Mouse (Mus musculus): ENCODE measurements at regions not wholly inside any gene's neighbourhood (a gene's known extent, or its start where the extent isn't known, plus 50 kb on each side); places are given as distances from the start of the nearest gene placed in this dataset.
"Not testable (repeated sequence)": the region's sequence is repeated elsewhere in the genome, so short reads cannot be mapped to it uniquely, and the experiment has no call there.

DNA sequence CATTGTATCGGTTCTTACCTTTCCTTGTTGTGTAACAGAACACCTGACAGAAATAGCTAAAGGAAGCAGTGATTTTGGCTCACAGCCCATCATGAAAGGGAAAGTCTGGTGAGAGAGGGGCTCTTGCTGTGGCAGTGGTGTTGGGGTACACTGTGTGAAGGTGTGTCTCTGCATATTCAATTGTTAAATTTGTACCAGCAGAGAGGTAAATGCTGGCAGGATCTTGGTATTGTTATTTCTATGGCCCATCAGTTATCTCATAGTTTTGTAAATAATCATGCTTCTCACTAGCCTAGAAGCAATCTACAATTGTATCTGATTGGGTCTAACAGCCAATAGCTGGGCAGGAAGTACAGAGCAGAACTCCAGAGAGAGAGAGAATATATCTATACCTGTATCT lies 95.7 kb downstream of the Mfap3l start:
- DNase-seq = no peak

DNA sequence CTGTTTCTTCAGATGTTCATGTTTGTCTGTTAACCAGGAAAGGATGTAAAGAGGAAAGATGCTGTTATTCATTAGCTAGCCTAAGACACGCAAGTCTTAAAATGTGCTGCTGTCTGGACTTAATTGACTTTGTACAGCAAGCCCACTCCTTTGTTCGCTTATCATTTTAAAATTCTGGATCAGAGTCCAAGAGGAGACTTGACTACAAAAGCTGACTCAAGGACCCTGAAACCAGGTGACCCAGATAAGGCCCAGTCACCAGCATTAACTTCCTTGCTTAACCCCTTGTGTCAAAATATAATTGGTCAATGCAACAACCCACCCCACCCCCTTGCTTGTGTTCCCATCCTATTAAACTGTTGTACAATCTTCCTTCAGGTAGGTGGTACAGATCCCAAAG lies 99.9 kb downstream of the Mfap3l start:
- no peak for DNase-seq

DNA sequence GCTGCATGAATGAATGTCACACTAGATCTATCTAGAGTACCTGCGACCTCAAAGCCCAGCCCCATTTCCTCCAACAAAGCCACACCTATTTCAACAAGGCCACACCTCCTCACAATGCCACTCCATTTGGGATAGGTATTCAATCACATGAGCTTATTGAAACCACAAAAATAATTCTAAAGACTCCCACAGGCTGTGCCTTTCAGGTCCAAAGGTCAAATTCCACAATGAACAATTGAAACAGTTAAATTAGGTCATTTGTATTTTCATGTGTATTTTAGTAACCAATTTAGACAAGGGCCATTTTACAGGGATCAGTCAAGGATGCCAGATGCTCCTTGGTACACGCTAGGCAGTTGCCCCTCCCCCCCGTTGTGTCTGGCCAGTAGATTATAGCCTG lies 103.3 kb downstream of the Mfap3l start:
- DNase-seq = no peak

DNA sequence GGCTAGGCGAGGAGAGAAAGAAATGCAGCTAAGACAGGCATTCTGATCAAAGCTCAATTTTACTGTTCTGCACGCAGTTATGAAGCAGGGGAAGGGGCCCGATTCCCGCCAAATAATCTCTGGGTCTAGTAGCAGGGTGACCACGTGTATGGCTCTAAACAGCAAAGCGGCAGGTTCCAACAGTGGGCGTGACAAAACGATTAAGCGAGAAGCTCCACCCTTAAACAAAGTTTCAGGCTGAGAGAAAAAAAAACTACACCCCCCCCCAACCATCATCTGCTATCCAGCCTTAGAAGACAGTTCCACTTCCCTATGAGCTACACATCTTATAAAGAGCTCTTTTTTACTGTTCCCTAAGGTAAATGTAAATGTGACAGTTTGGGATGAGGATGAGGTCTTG lies 103.8 kb downstream of the Mfap3l start:
- no peak for DNase-seq

DNA sequence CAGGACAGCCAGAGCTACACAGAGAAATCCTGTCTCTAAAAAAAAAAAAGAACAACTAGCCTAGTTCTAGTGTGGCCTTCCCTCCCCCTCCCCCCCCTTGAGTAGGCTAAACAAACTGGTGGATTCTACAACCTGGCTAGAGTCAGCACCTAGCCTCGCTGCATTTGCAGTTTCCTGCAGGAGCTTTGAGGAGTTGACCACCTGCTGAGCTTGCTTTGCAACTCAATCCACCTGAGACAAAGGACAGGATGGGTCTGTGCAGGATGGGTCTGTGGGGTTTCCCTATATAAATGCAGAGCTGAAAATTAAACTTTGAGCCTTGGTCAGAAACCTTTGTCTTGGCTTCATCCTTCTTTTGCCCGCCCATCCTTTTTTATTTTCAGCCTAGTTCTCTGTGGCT lies 104.3 kb downstream of the Mfap3l start:
- no peak for DNase-seq

DNA sequence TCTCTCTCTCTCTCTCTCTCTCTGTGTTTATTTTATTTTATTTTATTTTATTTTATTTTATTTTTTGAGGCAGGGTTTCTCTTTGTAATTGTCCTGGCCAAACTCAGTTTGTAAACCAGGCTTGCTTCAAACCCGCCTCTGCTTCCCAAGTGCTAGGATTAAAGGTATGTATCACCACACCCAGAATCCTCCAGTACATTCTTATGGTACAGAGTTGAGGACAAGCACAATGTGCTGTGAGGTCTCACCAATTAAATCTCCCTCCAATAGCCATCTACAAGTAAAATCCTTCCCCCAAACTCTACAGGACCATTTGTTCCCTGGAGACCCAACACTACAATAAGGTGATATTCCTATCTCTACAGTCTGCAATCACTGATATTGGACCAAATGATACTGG lies 105.0 kb downstream of the Mfap3l start:
- DNase-seq = no peak

DNA sequence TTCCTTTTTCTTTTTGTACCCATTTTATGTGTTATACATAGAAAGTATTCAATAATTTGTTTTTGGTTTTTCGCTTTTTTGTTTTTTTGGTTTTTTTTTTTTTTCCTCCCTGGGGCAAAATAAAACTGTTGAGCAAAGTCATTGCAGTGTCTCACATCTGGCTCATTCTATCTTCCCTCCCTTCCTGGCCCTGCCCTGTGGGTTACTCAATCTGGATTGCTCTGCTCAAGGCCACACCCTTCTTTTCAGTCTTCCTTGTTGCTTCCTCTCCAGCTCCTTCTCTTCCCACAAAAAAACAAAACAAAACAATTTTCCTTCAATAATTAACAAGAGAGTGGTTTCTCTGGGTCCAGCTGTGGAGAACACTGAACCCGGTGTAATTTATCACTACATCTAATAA lies 113.2 kb downstream of the Mfap3l start:
- DNase-seq = no peak

DNA sequence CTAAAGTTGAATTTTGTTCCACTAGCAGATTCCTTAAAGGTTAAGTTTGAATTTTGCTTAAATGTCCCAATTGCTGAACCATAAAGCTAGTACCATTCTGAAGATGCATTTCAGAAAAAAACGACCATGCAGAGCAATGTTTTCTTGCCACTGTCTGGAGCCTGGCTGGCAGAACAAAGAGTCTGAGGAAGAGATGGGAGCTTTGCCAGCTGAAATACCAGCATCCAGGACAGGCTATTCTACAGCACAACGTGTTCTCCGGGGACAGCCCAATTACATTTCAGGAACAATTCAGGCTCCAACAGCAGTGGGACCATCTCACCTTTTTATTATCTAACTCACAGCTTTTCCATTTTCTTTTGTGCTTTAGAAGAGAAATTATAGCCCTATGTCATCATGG lies 113.9 kb downstream of the Mfap3l start:
- peak; percentile 12 to 14 for DNase-seq

DNA sequence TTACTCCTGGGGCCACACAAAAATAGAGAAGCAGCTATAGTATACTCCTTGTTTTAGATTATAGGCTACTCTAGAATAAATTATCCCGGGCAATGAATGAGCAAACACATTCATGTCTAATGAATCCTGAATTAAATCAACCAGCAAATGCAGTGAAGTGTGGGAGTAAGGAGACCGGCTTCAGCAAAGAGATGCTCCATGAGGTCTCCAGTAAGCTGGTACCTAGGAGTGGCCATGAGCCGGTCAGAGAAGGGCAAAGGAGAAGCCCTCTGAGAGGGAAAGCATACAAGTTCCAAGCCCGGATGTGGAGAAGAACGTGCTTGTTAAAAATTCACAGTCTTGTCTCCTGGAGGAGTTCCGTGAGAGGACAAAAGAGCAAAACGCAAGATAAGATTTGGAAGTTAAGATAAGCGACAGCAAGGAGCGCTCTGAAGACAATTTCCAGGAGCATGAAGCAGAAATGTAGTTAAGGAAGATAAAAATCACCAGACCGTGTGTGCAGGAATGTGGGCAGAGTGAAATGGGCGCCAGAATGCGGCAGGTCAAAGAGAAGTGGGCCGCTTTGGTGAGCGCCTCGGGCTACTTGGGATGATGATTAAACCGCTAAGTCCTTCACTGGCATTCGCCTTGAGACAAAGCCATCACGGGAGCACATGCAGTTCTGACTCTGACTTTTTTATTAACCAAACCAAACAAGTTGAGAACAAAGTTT lies 123.2 kb downstream of the Mfap3l start:
- no peak for DNase-seq

DNA sequence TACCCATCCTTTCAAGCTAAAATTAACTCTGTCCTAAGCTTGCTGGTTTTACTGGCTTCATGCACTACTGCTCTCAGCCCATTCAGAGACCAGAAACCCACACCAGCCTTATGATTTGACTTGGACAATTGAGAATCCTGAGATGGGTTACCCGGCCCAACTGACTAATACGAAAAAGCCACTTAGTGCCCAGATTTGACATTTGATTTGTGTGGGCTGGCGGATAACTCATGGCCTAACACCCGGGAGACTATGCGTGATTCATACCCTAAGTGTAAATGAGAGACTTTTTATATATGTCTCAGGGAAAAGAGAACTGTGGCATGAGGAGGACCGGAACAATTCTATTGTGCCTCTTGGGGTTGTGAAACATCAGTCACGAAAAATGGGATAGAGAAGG lies 126.3 kb upstream of the Hpf1 start:
- DNase-seq = no peak

DNA sequence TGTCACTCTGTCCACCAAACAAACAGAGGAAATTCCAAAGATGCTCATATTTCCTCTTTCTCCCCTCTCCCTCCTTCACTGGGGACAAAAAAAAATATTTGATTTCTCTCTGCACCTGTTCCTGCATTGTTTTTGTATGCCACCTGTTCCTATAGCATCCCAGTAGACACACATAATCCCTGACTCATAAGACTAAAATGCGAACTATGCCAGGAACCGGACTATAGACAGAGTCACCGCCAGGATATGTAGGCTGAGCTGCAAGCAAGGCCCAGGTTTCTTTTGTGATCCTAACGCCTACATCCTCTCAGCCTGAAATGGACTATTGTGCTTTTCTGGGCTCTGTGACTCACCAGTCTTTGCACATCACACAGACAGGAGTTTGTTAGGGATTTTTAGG lies 116.9 kb upstream of the Hpf1 start:
- DNase-seq = no peak

DNA sequence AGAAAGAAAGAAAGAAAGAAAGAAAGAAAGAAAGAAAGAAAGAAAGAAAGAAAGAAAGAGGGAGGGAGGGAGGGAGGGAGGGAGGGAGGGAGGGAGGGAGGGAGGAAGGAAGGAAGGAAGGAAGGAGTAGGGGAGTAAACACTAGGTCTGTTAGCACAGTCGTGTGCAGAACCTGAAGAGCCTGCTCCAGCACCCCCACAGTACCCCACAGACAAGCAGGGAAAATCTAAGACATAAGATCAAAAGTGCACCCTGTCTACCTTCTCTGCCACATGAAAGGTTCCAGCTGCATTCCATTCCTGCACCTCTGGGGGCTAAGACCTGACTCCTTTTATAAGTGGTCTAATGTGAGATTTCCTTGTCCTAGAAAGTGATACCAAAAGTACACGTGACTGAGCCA lies 114.0 kb upstream of the Hpf1 start:
- DNase-seq = not testable (repeated sequence)

DNA sequence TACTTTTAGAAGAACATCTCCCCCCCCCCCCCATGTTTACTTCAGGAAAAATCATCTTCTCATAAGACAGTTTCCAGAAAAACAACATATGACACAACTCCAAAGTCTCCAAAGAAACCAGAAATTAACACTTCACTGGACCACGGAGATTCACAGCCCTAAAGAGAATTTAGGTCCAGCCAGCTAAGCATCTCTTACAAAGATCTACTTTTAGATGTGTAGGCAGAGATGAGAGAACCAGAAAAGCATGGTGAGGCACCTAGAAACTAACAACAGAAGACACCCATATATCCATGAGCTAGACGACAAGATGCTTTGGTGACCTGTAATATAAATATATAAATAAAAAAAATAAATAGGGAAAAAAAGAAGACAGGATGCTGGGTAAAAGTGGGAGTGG lies 105.2 kb upstream of the Hpf1 start:
- DNase-seq = no peak

DNA sequence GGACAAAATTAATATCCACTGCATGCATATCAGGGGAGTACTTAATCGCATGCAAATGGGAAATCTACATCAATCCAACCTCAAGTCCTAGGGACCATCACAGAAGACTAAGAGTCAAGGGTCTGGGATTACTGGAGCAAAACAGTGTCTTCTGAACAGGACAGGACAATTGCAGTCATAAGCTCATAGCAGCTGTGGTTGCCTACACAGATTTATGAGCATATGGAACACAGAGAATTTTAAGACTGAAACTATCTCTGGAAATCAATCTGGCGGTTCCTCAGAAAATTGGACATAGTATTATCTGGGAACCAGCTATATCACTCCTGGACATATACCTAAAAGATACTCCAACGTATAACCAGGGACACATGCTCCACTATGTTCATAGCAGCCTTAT lies 99.8 kb upstream of the Hpf1 start:
- DNase-seq = no peak

DNA sequence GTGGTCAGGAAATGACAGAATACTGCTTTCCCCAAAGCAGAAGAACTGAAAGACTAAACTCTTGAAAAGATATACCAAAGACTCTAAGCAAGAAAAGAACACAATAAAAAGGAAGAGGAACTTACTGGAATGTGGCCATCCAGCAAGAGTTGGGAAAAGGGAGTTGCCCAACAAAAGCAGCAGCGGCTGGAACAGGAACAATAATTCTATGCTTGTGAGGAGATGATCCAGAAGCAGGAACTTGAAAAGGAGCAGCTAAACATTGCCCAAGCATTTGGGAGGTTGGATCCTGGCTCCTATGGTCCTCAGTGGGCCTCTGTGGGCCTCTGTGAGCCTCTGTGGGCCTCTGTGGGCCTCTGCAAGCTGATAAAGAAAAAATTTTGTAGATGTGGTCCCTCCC lies 97.7 kb upstream of the Hpf1 start:
- DNase-seq = no peak

DNA sequence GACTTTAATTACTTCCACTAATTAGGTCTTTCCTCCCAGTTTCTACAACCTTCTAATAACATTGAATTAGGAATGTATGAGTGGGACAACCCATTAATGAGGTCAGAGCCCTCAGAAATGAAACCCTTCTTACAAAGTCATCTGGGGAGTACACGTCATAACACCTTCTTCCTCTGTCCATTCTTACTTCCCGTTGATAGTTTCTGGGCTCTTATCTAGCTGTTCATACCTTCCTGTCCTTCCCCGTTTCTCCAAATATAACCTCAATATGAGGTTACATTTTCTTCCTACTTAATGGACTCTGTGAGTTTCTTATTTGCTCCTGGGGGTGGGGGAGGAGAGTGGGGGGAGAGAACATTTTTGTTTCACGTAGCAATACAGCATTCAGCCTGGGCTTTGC lies 85.4 kb upstream of the Hpf1 start:
- no peak for DNase-seq

DNA sequence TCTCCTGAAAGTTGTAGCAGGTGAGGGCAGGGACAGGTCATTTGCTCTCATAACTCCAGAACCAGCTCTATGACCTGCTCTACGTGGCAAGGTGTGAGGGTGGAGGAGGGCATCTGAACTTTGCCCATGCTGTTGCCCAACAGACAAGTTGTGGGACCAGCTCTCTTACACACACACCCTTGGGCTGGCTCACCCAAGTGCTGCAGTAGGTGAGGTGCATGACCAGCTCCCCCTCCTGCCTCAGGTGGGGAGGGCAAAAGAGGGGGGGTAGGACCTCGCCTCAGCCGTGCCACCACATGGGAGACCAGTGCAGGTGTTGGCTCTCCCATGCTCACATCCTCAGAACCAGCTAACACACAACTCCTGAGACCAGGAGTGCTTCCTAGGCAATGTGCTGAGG lies 83.4 kb upstream of the Hpf1 start:
- no peak for DNase-seq

DNA sequence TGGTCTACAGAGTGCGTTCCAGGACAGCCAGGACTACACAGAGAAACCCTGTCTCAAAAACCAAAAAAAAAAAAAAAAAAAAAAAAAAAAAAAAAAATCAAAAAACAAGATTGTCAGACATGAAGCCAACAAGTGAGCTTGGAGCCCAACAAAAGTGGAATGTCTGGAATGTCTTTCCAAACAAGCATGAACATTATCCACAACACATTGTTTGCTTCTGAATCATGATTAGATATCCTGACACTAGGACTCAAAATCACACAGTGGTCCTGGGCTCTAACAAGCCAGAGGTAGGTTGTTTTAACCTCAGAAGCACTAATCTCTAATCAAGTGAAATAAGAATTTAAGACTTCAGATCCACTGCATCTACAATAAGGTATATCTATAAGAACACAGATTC lies 80.4 kb upstream of the Hpf1 start:
- no peak for DNase-seq

DNA sequence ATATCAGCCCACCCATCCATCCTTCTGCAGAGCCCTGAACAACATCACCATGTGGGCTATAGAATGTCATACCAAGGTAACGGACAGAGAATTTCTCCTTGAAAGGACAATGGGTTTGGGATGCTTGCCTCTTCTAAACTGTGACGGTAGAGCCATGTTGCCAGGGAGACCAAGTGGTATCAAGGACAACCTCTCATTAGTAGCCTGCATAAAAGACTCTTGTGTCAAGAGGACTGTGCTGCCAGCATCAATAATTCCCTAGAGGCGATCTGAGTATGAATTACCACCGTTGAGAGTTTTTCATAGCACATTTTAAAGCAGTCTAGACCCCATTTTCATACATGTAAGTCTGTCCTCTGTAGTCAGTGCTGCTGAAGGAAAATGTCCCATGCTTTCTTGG lies 79.3 kb upstream of the Hpf1 start:
- no peak for DNase-seq

DNA sequence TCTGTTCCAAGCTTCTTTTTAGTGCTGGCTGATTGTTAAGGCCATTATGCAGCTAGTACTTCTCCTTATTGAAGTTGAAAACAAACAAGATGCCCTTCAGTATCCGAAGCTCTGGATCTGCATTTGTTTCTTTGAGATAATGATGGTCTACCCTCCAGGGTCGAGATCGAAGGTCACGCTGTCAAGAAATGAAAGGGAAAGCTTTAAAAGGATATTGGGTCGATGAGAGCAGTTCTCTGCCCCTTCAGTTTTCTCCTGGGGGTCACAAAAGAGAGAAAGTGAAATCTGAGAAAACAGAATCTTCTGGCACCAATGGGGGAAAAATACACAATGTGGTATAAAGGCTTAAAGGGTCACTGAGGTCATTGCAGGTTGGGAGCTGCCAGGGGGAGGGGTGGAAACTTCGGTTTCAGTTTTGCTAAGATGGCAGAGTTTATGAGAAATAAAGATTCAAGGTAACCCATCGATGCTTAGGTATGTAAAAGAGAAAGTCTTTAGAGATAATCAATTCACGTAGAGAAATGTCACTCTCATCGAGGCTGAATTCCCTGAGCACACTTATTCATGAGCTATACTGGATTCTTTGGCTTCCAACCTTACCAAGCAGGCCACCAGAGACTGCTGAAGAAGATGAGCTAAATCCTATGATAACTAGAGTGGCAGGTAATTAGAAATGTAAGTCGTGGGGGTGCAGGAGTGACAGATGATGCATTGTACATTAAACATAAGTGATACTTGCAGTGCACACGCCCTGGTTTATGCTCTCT lies 64.4 kb upstream of the Hpf1 start:
- DNase-seq = no peak

DNA sequence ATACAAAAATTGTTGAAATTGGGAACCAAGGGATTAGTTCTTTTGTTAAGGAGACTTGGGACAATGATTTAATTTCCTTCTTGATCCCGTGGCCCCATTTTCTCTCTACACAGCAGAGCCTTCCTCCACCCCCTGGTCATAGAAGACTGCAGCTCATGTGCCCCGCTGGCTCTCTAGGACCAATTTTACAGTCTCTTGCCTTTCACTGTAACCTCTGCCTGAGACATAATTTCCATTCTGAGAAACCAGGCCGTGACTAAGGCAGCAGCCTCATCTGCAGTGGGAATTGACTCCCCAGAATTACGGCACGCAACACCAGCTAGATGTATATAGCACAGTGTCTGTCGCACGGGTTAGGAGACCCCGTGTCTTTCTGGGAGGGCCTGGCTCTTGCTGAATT lies 63.0 kb upstream of the Hpf1 start:
- DNase-seq = no peak

DNA sequence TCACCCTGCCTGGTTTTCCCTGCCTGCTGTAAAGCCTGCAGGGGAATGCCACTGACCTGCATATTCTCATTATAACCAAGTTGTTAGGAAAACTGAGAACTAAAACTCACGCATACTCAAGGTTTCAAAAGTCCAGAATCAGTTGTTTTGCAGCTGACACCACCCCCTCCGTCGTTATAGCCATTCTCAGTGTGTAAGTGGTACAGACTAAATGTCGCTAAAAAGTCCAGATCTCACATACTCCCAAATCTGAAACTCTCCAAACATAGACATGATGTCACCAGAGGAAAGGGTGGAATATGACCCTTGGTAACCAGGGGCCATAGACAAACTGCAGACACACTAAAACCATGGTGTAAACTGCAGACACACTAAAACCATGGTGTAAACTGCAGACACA lies 61.1 kb upstream of the Hpf1 start:
- DNase-seq = no peak

DNA sequence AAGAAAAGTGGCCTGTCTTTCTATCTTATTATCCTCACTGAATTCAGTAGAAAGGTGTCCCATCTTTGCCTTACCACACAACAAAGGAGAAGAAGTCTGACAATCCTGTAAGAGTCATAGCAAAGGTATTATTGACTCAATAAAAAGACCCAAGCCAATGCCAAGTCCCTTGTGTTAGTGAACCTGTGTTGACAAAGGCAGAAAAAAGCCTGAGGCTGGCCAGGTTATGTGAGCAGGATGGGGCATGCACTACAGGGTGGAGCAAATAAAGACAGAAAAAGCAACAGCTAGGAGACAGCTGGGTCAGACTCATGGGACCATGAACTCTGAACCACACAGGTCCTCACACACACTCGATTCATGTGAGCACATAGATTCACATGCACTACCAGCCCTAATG lies 59.7 kb upstream of the Hpf1 start:
- DNase-seq = no peak

DNA sequence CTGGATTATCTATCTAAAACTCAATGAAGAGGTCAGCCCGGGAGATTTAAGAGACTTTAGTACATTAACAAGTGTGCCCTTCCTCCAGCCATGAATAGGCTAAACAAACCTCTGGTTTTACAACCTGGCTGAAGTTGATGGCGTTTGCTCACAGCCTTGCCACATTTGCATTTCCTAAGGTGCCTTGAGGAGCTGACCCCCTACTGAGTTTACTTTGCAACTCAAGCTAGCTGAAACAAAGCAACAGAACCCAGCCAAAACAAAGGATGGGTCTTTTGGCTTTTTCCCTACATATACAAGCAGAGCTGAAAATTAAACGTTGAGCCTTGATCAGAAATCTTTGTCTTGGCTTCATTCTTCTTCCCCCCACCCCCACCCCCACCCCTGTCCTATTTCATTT lies 51.7 kb upstream of the Hpf1 start:
- DNase-seq = no peak

All from cerebellum, postnatal 14 days (tissue).